Mouse (Mus musculus): ENCODE measurements around the gene Plxnc1.

Gene Plxnc1

DNA sequence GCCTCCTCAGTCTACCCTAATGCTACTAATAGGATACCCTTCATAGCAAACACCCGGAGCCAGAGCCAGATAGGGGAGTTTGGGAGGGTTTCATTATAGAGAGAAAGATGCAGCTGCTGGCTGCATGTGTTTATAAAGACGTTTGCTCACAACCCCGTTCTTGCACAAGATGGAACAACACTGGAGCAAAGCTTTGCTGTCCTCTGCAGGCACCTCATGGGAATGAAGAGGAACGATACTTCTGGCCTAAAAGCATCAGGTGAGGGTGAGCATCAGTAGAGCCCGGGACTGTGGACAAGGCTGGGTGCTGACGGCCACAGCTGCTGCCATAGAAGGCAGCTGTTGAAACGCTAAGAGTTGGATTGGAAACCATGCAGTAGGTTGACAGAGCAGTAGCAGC, 137.3 kb downstream of the Plxnc1 start:
- in situ Hi-C loops (cut with MboI; ENCODE audit: low pct_unique_long_range_greater_than_20kb in 1 of 2, low sequenced_read_pairs in 2 of 2, unreplicated experiment in 1 of 2), result no loop called here

DNA sequence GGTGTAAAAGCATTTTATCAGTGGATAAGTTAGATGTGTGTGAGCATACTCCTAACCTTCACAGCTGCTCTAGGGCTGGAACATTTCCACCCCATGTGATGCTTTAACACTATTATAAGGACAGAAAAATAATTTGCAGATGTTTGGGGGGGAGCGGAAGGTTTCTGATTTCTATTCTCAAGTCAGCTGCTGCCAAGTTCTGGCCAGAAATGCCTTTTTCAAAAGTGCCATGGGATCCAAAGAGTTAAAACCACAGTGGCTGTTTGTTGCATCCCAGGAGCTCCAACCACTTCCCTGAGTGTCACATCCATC, 139.8 kb downstream of the Plxnc1 start:
- in situ Hi-C loops (cut with MboI; ENCODE audit: low pct_unique_long_range_greater_than_20kb in 1 of 2, low sequenced_read_pairs in 2 of 2, unreplicated experiment in 1 of 2), result no loop called here

DNA sequence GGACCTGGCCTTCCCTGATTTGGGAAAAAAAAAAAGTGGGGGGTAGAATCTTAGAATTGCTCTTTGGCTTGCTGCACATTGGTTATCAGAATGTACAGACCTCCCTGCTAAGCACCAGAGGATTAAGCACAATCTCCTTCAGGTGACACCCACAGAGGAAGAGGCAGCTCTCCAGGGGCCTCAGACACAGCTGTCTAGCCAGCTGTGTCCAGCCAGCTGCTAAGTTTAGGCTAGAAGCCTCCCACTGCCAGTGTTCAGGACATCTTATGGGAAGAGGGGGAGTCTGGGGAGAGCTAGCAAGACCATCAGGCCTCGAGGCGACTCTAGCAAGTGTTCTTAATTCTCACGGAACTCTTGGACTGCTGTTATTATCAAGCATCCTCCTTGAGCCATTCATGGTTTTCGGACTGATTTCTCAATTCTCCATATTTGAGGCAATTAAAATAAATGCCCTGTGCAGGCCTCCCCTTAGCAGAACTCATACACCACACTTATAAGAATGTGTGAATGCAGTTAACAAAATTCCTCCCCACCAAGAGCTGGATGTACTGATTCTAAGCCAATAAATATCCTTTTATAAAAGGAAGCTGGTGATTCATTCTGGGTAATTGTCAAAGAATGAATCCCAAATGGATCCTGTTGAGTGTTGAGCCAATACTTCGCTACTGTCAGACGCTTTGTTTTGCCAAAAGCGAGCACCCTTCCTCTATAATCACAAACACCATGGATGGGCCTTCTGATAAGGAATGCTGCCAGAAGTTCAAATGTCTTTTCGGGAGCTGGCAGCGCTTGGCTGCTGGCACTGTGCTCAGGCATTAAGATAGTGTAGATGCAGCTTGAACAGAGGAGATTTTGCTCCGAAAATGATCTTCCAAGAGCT, 140.4 kb downstream of the Plxnc1 start:
- in situ Hi-C loops (cut with MboI; ENCODE audit: low pct_unique_long_range_greater_than_20kb in 1 of 2, low sequenced_read_pairs in 2 of 2, unreplicated experiment in 1 of 2), result no loop called here

DNA sequence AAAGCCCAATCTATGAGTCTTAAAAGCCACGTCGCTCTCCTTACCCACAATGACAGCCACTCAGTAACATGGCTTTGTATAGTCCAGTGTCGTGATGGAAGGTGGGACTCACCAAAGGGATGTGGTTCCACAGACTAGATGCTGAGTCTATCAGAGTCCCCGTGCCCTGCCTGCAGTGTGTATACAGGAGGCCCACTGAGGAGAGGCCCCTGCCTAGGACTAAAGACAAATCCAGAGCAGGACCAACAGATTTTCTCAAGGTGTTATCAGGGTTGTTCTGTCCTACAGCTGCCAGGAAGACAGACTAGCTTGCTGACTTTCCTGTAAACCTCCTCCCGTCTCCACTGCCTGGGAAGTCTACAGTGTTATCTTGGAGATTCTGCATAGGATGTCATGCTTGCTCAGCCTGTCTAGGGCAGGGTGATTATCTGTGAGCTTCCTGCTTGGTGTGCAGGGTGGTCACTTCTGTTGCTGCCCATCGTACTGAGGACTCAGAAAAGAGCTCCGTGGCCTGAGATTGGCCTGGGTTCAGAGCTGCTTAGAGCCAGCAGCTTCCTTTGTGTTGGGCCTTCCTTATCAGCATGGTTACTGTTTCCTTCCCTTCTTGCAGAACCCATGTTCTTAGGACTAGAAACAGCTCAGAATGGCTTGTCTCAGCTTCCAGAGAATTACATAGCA, 143.8 kb downstream of the Plxnc1 start:
- in situ Hi-C loops (cut with MboI; ENCODE audit: low pct_unique_long_range_greater_than_20kb in 1 of 2, low sequenced_read_pairs in 2 of 2, unreplicated experiment in 1 of 2), result no loop called here

DNA sequence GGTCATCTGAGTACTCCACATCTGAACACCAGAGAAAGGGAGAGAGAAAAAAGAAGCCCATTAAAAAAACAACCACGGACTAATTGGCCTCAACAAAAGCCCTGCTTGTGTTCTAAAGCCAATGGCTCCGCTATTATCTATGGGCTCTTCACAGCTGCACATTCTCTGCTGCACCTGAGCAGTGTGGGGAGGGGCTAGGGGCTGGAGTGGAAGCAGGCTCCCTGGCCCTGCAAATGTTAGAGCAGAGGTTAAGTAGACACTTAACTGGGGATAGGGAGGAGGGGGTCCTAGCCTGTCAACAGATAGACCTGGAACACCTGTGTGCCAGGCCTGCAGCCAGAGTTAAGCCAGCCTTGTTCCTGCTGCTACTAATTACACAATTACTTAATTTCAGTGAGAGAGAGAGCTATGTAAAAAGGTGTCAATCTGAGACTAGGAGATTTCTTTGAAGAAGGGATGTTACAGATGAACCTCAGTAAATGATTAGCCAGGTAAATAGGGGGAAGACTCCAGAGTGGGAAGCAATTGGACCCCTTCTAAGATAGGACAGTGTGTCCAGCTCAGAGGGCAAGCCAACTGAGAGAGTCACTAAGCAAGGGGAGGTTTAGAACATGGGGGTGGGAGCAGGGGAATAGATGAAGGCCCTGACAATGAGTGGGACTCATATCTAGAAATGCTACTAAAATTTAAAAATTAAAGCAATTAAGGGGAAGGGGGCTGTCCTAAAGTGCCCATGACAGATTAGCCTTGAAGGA, 145.0 kb downstream of the Plxnc1 start:
- in situ Hi-C loops (cut with MboI; ENCODE audit: low pct_unique_long_range_greater_than_20kb in 1 of 2, low sequenced_read_pairs in 2 of 2, unreplicated experiment in 1 of 2), result no loop called here

DNA sequence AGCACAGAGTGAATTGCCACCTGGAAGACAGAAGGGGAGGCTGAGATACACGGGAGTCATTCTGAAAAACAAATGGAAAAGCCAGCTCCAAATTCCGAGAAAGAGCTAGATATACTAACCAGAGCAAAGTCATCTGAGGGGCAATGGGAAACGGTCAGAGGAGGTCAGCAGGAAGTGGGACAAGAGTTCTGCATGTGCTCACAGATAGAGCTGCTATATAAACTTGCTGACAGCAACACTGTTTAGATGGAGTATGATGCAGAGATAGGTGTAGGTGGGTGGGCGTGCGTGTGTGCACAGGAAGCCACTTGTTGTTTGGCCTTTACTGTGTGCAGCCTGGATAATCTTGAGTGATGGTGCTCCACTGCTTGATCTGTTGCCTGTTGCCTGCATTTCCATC, 146.5 kb downstream of the Plxnc1 start:
- in situ Hi-C loops (cut with MboI; ENCODE audit: low pct_unique_long_range_greater_than_20kb in 1 of 2, low sequenced_read_pairs in 2 of 2, unreplicated experiment in 1 of 2), result no loop called here

DNA sequence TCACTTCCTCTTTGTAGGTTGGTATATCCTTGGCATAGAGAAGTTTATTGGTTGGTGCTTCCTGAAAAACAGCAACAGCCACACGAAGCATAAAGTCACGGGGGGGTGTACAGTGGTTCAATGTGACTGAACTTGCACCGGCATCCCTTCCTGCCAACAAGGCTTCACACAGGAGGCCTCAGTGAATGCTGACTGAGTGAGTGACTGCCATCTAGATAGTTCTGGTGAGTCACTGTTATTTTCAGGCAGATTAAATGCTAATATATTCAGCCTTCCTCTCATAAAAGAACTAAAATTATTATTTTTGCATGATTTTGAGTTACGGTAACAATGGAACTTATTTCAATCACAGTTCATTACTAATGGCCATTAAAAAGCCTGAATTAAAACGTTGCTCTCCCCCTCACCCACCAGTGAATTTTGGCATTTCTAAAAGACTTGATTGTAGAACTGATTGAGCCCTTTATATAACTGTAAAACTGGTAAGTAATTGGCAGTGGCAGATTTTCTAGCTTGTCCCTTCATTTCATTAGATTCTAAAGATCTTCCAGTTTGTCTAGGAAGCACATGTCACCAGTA, 149.9 kb downstream of the Plxnc1 start:
- in situ Hi-C loops (cut with MboI; ENCODE audit: low pct_unique_long_range_greater_than_20kb in 1 of 2, low sequenced_read_pairs in 2 of 2, unreplicated experiment in 1 of 2), result no loop called here

DNA sequence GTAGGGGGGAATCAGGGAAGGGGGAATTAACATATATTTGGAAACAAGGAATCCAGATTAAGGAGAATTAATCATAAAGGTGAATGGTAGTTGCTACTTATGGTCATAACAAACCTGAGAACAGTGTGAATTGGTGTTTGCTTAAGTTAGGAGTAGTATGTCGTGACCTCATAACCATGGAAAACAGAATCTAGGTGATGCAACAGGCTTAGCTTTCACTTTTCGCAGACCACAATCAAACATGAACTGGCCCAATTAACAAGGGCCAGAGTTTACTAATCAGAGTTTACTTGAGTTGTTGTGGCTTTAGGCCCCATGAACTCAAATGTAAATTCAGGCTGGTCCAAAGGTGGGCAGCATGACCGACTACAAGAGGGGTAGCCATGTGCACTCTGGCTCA, 150.7 kb downstream of the Plxnc1 start:
- in situ Hi-C loops (cut with MboI; ENCODE audit: low pct_unique_long_range_greater_than_20kb in 1 of 2, low sequenced_read_pairs in 2 of 2, unreplicated experiment in 1 of 2), result no loop called here

DNA sequence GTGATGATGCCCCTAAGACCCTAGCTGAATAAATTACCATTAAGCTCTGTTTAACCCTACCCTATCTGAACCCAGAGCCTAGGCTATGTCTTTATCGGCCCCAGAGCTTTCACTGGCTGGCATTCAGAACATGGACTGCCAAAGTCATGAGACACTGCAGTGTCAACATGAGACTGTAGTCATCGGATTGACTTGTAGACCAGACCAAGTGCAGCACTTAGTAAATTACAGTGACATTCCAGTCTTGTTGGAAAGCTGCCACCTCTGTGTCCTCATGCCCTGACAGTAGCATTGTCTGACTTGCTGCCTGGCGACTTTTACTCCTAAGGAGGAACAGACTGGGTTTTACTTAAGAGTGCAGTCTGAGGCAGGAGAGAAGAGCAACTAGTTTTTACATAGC, 155.4 kb downstream of the Plxnc1 start:
- in situ Hi-C loops (cut with MboI; ENCODE audit: low pct_unique_long_range_greater_than_20kb in 1 of 2, low sequenced_read_pairs in 2 of 2, unreplicated experiment in 1 of 2), result no loop called here

DNA sequence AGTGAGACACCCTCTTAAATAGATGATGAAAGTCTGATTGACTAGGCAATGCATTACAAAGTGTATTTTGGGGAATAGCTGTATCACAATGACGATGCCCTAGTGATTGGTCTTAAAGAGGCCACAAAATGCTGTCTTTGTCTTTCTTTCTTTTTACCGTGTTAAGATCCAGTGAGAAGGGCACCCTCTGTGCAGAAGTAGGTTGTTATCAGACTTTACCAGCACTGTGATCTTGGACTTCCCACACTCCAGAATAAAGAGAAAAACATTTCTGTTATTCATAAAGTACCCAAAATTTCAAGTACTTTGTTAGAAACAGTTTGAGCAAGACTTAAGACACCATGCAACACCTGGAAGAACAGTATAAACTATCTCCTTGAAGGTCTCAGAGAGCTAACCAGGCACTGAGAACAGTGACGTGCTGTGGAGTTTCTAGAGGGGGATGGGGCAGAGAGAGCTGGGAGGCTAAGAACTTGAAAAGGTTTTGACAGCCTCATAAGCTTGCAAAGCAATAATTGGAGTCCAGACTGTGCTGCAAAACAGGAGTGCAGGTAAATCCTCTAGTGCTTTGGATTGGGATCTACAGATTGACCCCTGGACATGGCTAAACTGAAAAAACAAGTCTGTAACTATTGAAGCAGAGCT, 163.9 kb downstream of the Plxnc1 start:
- in situ Hi-C loops (cut with MboI; ENCODE audit: low pct_unique_long_range_greater_than_20kb in 1 of 2, low sequenced_read_pairs in 2 of 2, unreplicated experiment in 1 of 2), result no loop called here

DNA sequence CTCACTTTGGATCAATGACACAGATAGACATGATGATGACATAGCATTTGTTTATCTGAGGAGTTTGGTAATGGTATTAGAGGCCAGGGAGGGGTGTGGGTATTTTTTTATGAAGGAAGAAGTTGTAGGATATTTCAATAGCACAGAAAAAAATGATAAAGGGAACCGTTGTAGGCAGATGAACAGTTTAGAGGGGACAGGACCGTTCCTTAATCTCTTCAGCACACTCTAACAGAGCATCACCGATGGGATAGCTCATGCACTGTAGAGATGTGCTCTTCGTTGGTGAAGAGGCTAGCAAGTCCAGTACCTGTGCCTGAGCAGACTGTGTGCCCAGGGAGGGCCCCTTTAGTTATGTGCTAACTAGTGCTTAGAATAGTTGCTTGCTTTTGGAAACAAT, 165.3 kb downstream of the Plxnc1 start:
- in situ Hi-C loops (cut with MboI; ENCODE audit: low pct_unique_long_range_greater_than_20kb in 1 of 2, low sequenced_read_pairs in 2 of 2, unreplicated experiment in 1 of 2), result no loop called here

DNA sequence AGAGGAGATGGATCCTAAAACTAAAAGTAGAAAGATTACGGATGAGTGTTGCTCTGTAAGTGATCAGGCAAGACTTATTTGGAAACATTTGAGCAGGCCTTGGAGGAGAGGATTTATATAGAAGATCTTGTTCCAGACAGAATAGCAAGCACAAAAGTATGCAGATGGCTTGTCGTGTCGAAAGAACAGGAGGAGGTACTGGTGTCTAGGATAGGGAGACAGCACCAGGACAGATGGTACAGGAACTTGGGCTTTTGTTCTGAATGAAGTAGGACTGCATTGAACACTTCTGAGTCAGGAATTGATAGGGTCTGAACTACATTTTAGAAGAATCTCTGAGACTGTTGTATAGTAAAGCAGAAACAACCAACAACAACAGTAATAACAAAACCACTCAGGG, 167.1 kb downstream of the Plxnc1 start:
- in situ Hi-C loops (cut with MboI; ENCODE audit: low pct_unique_long_range_greater_than_20kb in 1 of 2, low sequenced_read_pairs in 2 of 2, unreplicated experiment in 1 of 2), result no loop called here

DNA sequence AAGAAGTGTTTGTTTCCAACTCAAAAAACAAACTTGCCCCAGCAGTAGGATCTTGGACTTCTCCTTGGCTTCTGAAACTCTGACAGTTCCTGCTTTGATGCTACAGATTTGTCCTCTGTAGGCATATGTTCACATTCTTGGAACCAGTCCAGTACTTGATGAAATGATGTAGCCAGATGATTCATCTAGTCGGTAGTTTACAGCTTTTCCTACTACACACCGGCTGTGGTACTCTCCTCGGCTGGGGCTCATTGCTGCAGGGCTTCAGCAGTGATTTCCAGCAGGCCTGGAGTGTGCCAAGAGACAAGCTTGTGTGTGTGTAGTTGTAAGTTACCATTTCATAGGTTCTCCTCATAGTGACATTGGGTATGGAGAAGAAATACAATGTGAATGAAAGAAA, 173.1 kb downstream of the Plxnc1 start:
- in situ Hi-C loops (cut with MboI; ENCODE audit: low pct_unique_long_range_greater_than_20kb in 1 of 2, low sequenced_read_pairs in 2 of 2, unreplicated experiment in 1 of 2), result no loop called here

DNA sequence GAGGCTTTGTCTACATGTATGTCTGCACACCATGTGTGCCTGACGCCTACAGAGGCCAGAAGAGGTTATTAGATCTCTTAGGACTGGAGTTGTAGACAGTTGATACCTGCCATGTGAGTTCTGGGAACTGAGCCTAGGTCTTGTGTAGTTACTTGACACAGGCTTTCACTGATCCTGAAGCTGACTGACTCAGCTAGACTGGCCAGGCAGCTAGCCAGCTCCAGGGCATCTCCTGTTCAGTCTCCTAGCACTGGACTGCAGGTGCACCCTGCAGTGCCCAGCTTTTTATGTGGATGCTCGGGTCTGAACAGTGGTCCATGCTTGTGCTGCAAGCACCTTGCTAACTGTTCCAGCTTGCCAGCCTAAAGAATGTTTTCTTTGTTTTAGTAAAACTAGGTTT, 197.6 kb downstream of the Plxnc1 start:
- in situ Hi-C loops (cut with MboI; ENCODE audit: low pct_unique_long_range_greater_than_20kb in 1 of 2, low sequenced_read_pairs in 2 of 2, unreplicated experiment in 1 of 2), result no loop called here

DNA sequence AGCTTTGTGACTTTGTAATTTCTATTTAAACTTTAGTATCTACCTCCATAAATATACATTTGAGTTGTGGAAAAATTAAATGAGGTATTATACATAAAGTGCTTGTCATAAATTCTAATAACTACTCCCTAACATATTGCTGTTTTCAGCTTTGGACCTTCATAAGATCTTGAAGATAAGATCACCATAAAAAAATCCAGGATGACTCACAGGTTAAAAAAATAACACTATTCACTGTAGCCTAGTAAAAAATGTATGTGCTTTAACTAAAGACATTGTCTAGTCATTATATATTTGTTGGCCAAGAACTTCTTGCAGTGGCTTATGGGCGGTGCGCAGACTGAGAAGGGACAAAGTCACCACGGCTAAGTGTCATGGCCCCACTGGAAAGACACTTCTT, 203.2 kb downstream of the Plxnc1 start:
- in situ Hi-C loops (cut with MboI; ENCODE audit: low pct_unique_long_range_greater_than_20kb in 1 of 2, low sequenced_read_pairs in 2 of 2, unreplicated experiment in 1 of 2), result no loop called here

Data from mouse embryonic stem cell (cell line).